Comparison of ENCODE assay signal across 15 mouse cellular contexts in genomic region chr1:180507291-180507791, GRCm38 (mm10). TPM values are rescaled to one million over a fixed set of nuclear protein-coding genes. Genes with fewer than 3 reads are reported as not detected.
A peak's percentile ranks its signal among the peaks of the same experiment; 100 is the strongest.
DNase-seq lines count a peak whose midpoint lies in the region; ATAC-seq and TF ChIP-seq lines count a peak whose summit lies in the region.
"Had no signal": no experiment of that assay in that cellular context is flagged by ENCODE, and none has a peak within 500 bp of the region (broad histone marks: within the 10 kb centered on the region; RNA-seq: fewer than 3 reads in every experiment).

No protein-coding gene starts in this region.

- DNase-seq in lung, postnatal 10 days = peak; percentile 18
- no peak for DNase-seq in lung, postnatal 4 days
- DNase-seq in cerebellum, adult 2 months = peak; percentile 71 to 90
- DNase-seq in layer of hippocampus, adult 8-10 months (ENCODE audit: low spot score in 2 of 2) = peak; percentile 57 to 67
- DNase-seq in right cerebral cortex, postnatal 36 days (ENCODE audit: low spot score in 2 of 2) = peak; percentile 79 to 82
- no peak for DNase-seq in hindbrain, postnatal 0 days (ENCODE audit: low spot score)
- DNase-seq in urinary bladder, postnatal 10 days (ENCODE audit: low spot score) = no peak
- no peak for DNase-seq in midbrain, embryonic 10.5 days (ENCODE audit: low spot score)
- DNase-seq: heart, adult 18-20 months; retina, postnatal 1 day had no signal

- H3K27ac ChIP-seq in cerebellum, adult 2 months (ENCODE audit: insufficient read depth, low read length) = peak overlapping the region; percentile 58; the same call in 1 of the 2 replicates
- no peak overlapping the region for H3K27ac ChIP-seq in hindbrain, postnatal 0 days
- no peak overlapping the region for H3K27ac ChIP-seq in midbrain, embryonic 10.5 days (replicated peaks)
- H3K27ac ChIP-seq: kidney, postnatal 0 days; macrophage had no signal

- WGBS in cerebellum, adult 2 months = 4% methylated on average over 7 of the region's 7 CpGs
- WGBS in hindbrain, postnatal 0 days = 71% methylated on average over 7 of the region's 7 CpGs
- WGBS in midbrain, embryonic 10.5 days = 87% methylated on average over 7 of the region's 7 CpGs

- H3K4me1 ChIP-seq in cerebellum, adult 2 months (ENCODE audit: control insufficient read depth, insufficient read depth, low read length) = peaks cover 40% of the 10 kb centered on the region
- H3K4me1 ChIP-seq in hindbrain, postnatal 0 days (ENCODE audit: insufficient read depth, low read length) = no peaks in the 10 kb centered on the region
- H3K4me1 ChIP-seq in midbrain, embryonic 10.5 days = 0 out of 2 replicates have a peak, but pooled peaks cover 4% of the 10 kb centered on the region

- no peak overlapping the region for H3K4me2 ChIP-seq in hindbrain, postnatal 0 days (ENCODE audit: low read depth, low read length)
- H3K4me2 ChIP-seq: liver, embryonic 11.5 days had no signal

- H3K4me3 ChIP-seq in cerebellum, adult 2 months (replicated peaks; ENCODE audit: insufficient read depth, low read depth, low read length) = no peak overlapping the region
- H3K4me3 ChIP-seq in hindbrain, postnatal 0 days (ENCODE audit: low read length) = no peak overlapping the region
- no peak overlapping the region for H3K4me3 ChIP-seq in midbrain, embryonic 10.5 days

- no peaks in the 10 kb centered on the region for H3K36me3 ChIP-seq in hindbrain, postnatal 0 days (ENCODE audit: insufficient read depth, low read length)
- no peaks in the 10 kb centered on the region for H3K36me3 ChIP-seq in midbrain, embryonic 10.5 days

- no peak for TF ChIP-seq CTCF in cerebellum, adult 2 months (IDR thresholded peaks at IDR 0.05; ENCODE audit: borderline replicate concordance, insufficient read depth, low read depth, low read length)
- TF ChIP-seq CTCF in hindbrain, postnatal 0 days (IDR thresholded peaks at IDR 0.05; ENCODE audit: low read depth) = no peak

- no peaks in the 10 kb centered on the region for H3K9me3 ChIP-seq in hindbrain, postnatal 0 days (ENCODE audit: low read length)
- H3K9me3 ChIP-seq in midbrain, embryonic 10.5 days (replicated peaks) = no peaks in the 10 kb centered on the region

- H3K27me3 ChIP-seq in cerebellum, adult 2 months (ENCODE audit: control insufficient read depth, insufficient read depth, low read length) = no peaks in the 10 kb centered on the region
- no peaks in the 10 kb centered on the region for H3K27me3 ChIP-seq in hindbrain, postnatal 0 days (ENCODE audit: insufficient read depth, low read length)
- no peaks in the 10 kb centered on the region for H3K27me3 ChIP-seq in midbrain, embryonic 10.5 days (ENCODE audit: low read depth, poor library complexity, severe bottlenecking)

- no peak overlapping the region for H3K9ac ChIP-seq in hindbrain, postnatal 0 days (replicated peaks; ENCODE audit: low read length)

- no peak for ATAC-seq in hindbrain, postnatal 0 days

- TF ChIP-seq POLR2A in cerebellum, adult 2 months (IDR thresholded peaks at IDR 0.05; ENCODE audit: borderline replicate concordance, insufficient read depth, low read length) = no peak

RNA-seq across cellular contexts. Expression of gene Stum, which starts 24.0 kb away (rescaled TPM):
- 7.3 and 8.2 TPM in 2 replicates for polyA plus RNA-seq in cerebellum, adult 2 months (2012; rRNA removed)
- total RNA-seq in layer of hippocampus, adult 8-10 months (2022) = 100 to 1,000 TPM; 255 to 302 (median 277) TPM
- total RNA-seq in hindbrain, postnatal 0 days (2014; rRNA removed) = 105 and 114 TPM in 2 replicates
- polyA plus RNA-seq in hindbrain, postnatal 0 days (2015; fragmentation: Nextera tagmentation; extraction: Ambion mirVana) = 19.9 and 20.6 TPM in 2 replicates
- 2.8 and 6.6 TPM in 2 replicates for polyA plus RNA-seq in midbrain, embryonic 10.5 days (2016; fragmentation: Nextera tagmentation; extraction: Ambion mirVana)
- total RNA-seq: common myeloid progenitor, adult 5-6 weeks; hematopoietic stem cell, adult 5-6 weeks had no signal

Comparison
In these comparisons a context has a peak if more than half of its experiments do, and no peak if none do; other contexts are left out.
1. DNase-seq: peak in lung, postnatal 10 days (single experiment), cerebellum, adult 2 months (2 of 2), layer of hippocampus, adult 8-10 months (2 of 2) and right cerebral cortex, postnatal 36 days (2 of 2); none in lung, postnatal 4 days (0 of 2), hindbrain, postnatal 0 days (single experiment), urinary bladder, postnatal 10 days (single experiment) and midbrain, embryonic 10.5 days (single experiment).